Mouse (Mus musculus): Measurements from ENCODE around the gene Mill2. TPM values are rescaled to one million over a fixed set of nuclear protein-coding genes. Genes with fewer than 3 reads are reported as not detected.

The Mill2 gene
- polyA plus RNA-seq, 1 experiment from 2014 or later: 0.38 TPM

DNA sequence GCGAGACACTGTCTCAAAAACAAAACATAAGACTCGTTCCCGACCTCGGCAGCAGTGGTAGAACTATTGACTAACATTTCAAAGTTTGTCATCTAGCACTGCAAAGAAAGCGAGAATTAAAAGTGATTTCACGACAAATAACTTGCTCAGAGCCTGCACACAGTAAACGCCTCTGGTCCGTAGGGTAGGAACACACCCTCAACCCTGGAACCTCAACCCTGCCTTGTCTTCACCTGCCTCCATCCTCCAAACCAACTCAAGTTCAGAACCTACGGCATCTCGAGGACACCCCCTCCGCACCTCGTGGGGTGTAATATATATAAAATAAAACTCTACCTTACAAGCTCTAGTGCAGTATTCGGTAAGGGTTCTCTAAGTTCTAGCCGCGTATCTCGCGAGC lies 70.0 kb downstream of the Mill2 start:
- WGBS: 5% methylated on average over 17 of the region's 17 CpGs
- Histone ChIP-seq H3K4me3 (ENCODE audit: low read length) (peak overlapping the region; percentile 61), H3K36me3 (ENCODE audit: control insufficient read depth, insufficient read depth, low read length) (no peaks in the 10 kb centered on the region), H3K27me3 (replicated peaks; ENCODE audit: control insufficient read depth, insufficient read depth, low read length) (no peaks in the 10 kb centered on the region), H3K27ac (ENCODE audit: low read depth, low read length) (no peak overlapping the region), H3K4me2 (ENCODE audit: low read length) (peak overlapping the region; percentile 68), H3K9ac (ENCODE audit: low read depth, low read length) (peak overlapping the region; percentile 65), H3K9me3 (ENCODE audit: control insufficient read depth, low read length) (no peaks in the 10 kb centered on the region), H3K4me1 (ENCODE audit: control insufficient read depth, insufficient read depth, low read depth, low read length) (peaks cover 15% of the 10 kb centered on the region)
- no peak for ATAC-seq

DNA sequence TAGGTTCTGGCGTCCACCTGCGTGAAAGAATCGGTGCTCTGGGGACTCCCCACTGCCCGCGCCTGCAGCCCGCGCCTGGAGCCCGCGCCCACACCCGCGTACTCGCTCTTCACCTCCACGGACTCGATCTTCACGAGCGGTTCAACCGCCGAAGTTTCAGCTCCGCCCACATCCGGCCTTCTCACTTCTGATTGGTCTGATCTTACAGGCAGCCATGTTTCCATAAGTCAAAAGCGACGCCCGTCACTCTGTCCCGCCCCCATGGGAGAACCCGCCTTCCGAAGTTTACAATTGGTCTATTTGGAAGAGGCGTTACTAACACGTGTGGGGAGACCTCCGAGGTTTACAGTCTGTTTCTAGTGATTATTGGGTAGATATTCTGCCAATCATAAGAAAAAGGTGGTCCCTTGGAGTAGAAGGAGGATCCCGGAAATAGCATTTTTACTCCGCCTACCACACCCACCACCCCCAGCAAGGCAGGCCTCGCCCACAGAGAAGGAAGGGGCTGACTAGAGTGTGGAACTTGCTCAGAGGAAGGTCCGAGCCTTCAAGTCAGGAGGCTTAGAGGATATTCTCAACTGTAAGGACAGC lies 70.6 kb downstream of the Mill2 start, which contains the start of gene Ccdc61:
Gene Ccdc61, minus strand, starts transcription at position 175 of the 591 bp plus-strand sequence.
- under 1% methylated on average over 33 of the region's 33 CpGs for WGBS
- Histone ChIP-seq H3K27ac (ENCODE audit: low read depth, low read length) (no peak within 1 kb of the TSS), H3K27me3 (replicated peaks; ENCODE audit: control insufficient read depth, insufficient read depth, low read length) (no peaks in the 10 kb centered on the region), H3K4me3 (ENCODE audit: low read length) (peak within 1 kb of the TSS; percentile 61), H3K36me3 (ENCODE audit: control insufficient read depth, insufficient read depth, low read length) (no peaks in the 10 kb centered on the region), H3K4me2 (ENCODE audit: low read length) (peak within 1 kb of the TSS; percentile 71), H3K4me1 (ENCODE audit: control insufficient read depth, insufficient read depth, low read depth, low read length) (peaks cover 15% of the 10 kb centered on the region), H3K9ac (ENCODE audit: low read depth, low read length) (peak within 1 kb of the TSS; percentile 65), H3K9me3 (ENCODE audit: control insufficient read depth, low read length) (no peaks in the 10 kb centered on the region)
- peak; percentile 99 for ATAC-seq

Other genes starting within 250 kb of the Mill2 start
- gene Psg23, start 223.5 kb upstream of the Mill2 start, polyA plus RNA-seq (2015; fragmentation: Nextera tagmentation; extraction: Ambion mirVana): not detected in 2 replicates
- not detected in 2 replicates for gene Psg21, start 183.2 kb upstream of the Mill2 start, polyA plus RNA-seq (2015; fragmentation: Nextera tagmentation; extraction: Ambion mirVana)
- not detected in 2 replicates for gene Psg20, start 153.8 kb upstream of the Mill2 start, polyA plus RNA-seq (2015; fragmentation: Nextera tagmentation; extraction: Ambion mirVana)
- not detected in 2 replicates for gene Psg22, start 121.9 kb upstream of the Mill2 start, polyA plus RNA-seq (2015; fragmentation: Nextera tagmentation; extraction: Ambion mirVana)
- not detected in 2 replicates for gene Psg19, start 41.4 kb upstream of the Mill2 start, polyA plus RNA-seq (2015; fragmentation: Nextera tagmentation; extraction: Ambion mirVana)
- gene Psg17, start 18.4 kb upstream of the Mill2 start, polyA plus RNA-seq (2015; fragmentation: Nextera tagmentation; extraction: Ambion mirVana): not detected in 2 replicates
- gene Pglyrp1, start 31.4 kb downstream of the Mill2 start, polyA plus RNA-seq (2015; fragmentation: Nextera tagmentation; extraction: Ambion mirVana): 31.2 and 36.7 TPM in 2 replicates
- 29.1 and 35.7 TPM in 2 replicates for gene Ccdc61, start 70.4 kb downstream of the Mill2 start, polyA plus RNA-seq (2015; fragmentation: Nextera tagmentation; extraction: Ambion mirVana)
- 10.4 and 12.3 TPM in 2 replicates for gene Nova2, start 85.9 kb downstream of the Mill2 start, polyA plus RNA-seq (2015; fragmentation: Nextera tagmentation; extraction: Ambion mirVana)
- gene Nanos2, start 147.4 kb downstream of the Mill2 start, polyA plus RNA-seq (2015; fragmentation: Nextera tagmentation; extraction: Ambion mirVana): 0.65 and 0.85 TPM in 2 replicates
- 5.8 and 6.3 TPM in 2 replicates for gene Mypop, start 151.3 kb downstream of the Mill2 start, polyA plus RNA-seq (2015; fragmentation: Nextera tagmentation; extraction: Ambion mirVana)
- gene Irf2bp1, start 164.1 kb downstream of the Mill2 start, polyA plus RNA-seq (2015; fragmentation: Nextera tagmentation; extraction: Ambion mirVana): 26.8 and 27.3 TPM in 2 replicates
- gene Foxa3, start 183.6 kb downstream of the Mill2 start, polyA plus RNA-seq (2015; fragmentation: Nextera tagmentation; extraction: Ambion mirVana): not detected in 2 replicates
- gene Sympk, start 184.4 kb downstream of the Mill2 start, polyA plus RNA-seq (2015; fragmentation: Nextera tagmentation; extraction: Ambion mirVana): 24.1 and 27.5 TPM in 2 replicates
- 0.17 and 0.40 TPM in 2 replicates for gene Rsph6a, start 214.7 kb downstream of the Mill2 start, polyA plus RNA-seq (2015; fragmentation: Nextera tagmentation; extraction: Ambion mirVana)
- 29.1 and 30.0 TPM in 2 replicates for gene Dmwd, start 236.3 kb downstream of the Mill2 start, polyA plus RNA-seq (2015; fragmentation: Nextera tagmentation; extraction: Ambion mirVana)
- 8.0 and 12.3 TPM in 2 replicates for gene Dmpk, start 243.9 kb downstream of the Mill2 start, polyA plus RNA-seq (2015; fragmentation: Nextera tagmentation; extraction: Ambion mirVana)